Mouse (Mus musculus) midbrain, embryonic 14.5 days (tissue): ENCODE data around the gene Fam71a. TPM values are rescaled to one million over a fixed set of nuclear protein-coding genes. Genes with fewer than 3 reads are reported as not detected.
A peak's percentile ranks its signal among the peaks of the same experiment; 100 is the strongest.

Experiments
- ATAC-seq: fragments of 200-750 bp; cut with Nextera tagmentation; 2 replicates; pipeline ENCODE4 v1.8.0; 2017; ENCODE audit warnings: moderate number of reproducible peaks, moderate library complexity; ENCODE audit not compliant: low FRiP score, low TSS enrichment
- DNase-seq: peaks from one replicate; pipeline ENCODE4 v3.0.0-alpha.2; 2015
- H3K27ac ChIP-seq: fragments of 300-500 bp; sonication (generic); replicated peaks from 2 replicates; pipeline ENCODE4 v1.5.1; 2014; ENCODE audit warnings: mild to moderate bottlenecking, low read depth, low read length, moderate library complexity
- H3K27me3 ChIP-seq: fragments of 300-500 bp; sonication (generic); 2 replicates; pipeline ENCODE4 v1.6.1; 2014; ENCODE audit warnings: low read length, control low read depth, mixed read lengths; ENCODE audit not compliant: control insufficient read depth, insufficient read depth
- H3K36me3 ChIP-seq: fragments of 300-500 bp; sonication (generic); 2 replicates; pipeline ENCODE4 v1.6.1; 2014; ENCODE audit warnings: low read length, control low read depth; ENCODE audit not compliant: control insufficient read depth, insufficient read depth
- H3K4me1 ChIP-seq: fragments of 300-500 bp; sonication (generic); 2 replicates; pipeline ENCODE4 v1.6.1; 2014; ENCODE audit warnings: mild to moderate bottlenecking, antibody characterized with exemption, low read length, control low read depth; ENCODE audit not compliant: control insufficient read depth, insufficient read depth
- H3K4me2 ChIP-seq: fragments of 300-500 bp; sonication (generic); 2 replicates; pipeline ENCODE4 v1.6.1; 2014; ENCODE audit warnings: mild to moderate bottlenecking, low read length, moderate library complexity
- H3K4me3 ChIP-seq: fragments of 300-500 bp; sonication (generic); replicated peaks from 2 replicates; pipeline ENCODE4 v1.5.1; 2014; ENCODE audit warnings: low read depth, low read length
- H3K9ac ChIP-seq: fragments of 300-500 bp; sonication (generic); replicated peaks from 2 replicates; pipeline ENCODE4 v1.6.1; 2014; ENCODE audit warnings: mild to moderate bottlenecking, low read length, moderate library complexity
- H3K9me3 ChIP-seq: fragments of 300-500 bp; sonication (generic); 2 replicates; pipeline ENCODE4 v1.6.1; 2016; ENCODE audit warnings: low read length, control low read depth, mixed read lengths; ENCODE audit not compliant: control insufficient read depth
- whole genome bisulfite sequencing: fragments of 180-500 bp; shearing (Covaris S2); extraction: QIAGEN DNeasy Blood & Tissue Kit; methylation state at CpG from one replicate; pipeline ENCODE4 v1.1.7; 2014; 5-methylcytosine and 5-hydroxymethylcytosine counted together
- polyA plus RNA-seq: library from polyadenylated mRNA; unstranded; fragments of >200 nt; fragmentation: Nextera tagmentation; extraction: Ambion mirVana; gene quantifications from 2 replicates; pipeline ENCODE4 v1.2.1, GENCODE M21; 2014

Gene Fam71a
- polyA plus RNA-seq, 1 experiment from 2014 or later = not detected

DNA sequence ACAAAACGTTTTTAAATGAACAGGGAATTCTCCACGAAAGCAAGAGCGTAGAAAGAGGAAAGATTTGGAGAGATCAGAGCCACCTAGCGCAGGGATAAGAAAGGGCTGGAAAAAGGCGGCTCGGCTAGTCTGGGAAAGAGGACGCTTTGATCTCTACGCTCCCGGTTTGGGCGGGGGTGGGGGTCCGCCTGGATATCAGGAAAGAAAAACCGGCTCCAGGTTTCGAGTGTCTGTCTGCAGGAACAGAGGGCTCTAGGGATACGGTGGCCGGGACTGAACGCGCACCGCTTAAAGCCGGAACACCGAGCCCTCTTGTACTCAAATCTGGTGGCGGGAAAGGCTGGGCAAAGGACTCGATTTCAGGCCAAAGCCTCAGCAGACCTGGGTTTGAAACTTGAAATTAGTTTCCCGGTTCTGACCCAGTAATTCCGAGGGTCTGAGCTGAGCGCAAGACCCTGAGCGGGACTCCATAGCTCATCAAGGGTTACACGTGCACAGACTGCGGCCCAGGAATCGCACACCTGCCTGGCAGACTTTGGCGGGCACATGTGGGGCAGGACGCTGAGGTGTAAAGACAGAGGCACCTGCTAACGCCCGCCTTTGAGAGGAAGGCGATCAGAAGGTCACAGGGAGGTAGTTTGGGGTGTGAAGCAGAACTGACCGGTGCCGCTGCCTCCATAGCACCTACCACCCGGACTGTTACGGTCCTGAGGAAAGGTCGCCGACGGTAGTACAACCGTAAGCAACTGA, 19.6 kb upstream of the Fam71a start:
- Histone ChIP-seq H3K36me3 (no peaks in the 10 kb centered on the region), H3K4me1 (peaks cover 34% of the 10 kb centered on the region), H3K27ac (no peak overlapping the region), H3K9ac (no peak overlapping the region; the same call in 1 of the 2 replicates), H3K9me3 (no peaks in the 10 kb centered on the region), H3K4me2 (peak overlapping the region; percentile 91), H3K4me3 (peak overlapping the region; percentile 51), H3K27me3 (peaks cover 71% of the 10 kb centered on the region)
- peak; percentile 76 for DNase-seq
- ATAC-seq = no peak
- 2% methylated on average over 42 of the region's 42 CpGs for WGBS

DNA sequence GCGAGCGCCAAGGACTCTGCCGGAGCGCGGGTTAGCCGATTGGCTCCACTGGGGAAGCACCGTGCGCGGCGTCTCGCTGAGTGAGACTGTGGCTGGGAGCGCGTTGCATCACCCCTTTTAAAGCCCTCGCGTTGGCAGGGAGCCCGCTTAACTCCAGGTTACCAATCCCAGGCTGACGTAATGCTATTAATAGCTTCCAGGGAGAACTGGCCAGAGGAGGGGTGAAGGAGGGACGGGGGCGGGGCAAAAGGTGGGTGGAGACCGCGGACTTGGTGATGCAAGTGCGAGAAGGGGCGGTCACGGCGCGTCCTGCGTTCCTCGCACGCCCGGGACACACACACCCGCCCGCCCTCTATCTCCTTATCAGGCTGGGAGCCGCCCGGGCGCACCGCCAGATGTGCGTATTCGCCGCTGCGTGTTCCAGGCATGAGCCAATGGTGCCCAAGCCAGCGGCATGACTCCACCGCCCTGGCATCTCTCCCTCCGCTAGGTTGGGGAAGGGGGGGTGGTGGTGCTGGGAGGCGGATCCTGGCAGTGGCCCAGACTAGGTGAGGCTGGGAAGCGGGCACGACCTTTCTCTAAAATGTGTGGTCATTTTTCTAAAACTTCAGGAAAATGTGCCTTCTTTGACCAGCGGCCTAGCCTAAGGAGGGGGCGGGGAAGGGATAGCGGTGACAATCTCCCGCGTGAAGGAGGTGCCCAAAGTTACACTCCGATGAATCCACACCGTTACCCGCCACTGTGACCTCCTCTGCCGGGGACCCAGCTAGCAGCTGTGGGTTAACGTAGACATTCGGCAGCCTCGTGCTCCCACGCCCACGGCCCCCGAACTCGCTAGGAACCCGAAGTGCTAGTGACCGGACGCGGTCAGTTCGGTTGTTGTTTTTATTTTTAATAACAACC, 18.8 kb upstream of the Fam71a start:
- WGBS = under 1% methylated on average over 67 of the region's 67 CpGs
- Histone ChIP-seq H3K36me3 (no peaks in the 10 kb centered on the region), H3K4me1 (peaks cover 34% of the 10 kb centered on the region), H3K9me3 (no peaks in the 10 kb centered on the region), H3K9ac (peak overlapping the region; percentile 40; the same call in 1 of the 2 replicates), H3K27me3 (peaks cover 71% of the 10 kb centered on the region), H3K4me2 (peak overlapping the region; percentile 91), H3K27ac (no peak overlapping the region), H3K4me3 (peak overlapping the region; percentile 51)
- ATAC-seq (peak; percentile 82), DNase-seq (peak; percentile 89)

- ATAC-seq (no peak), DNase-seq (peak; percentile 67)
- H3K4me1 ChIP-seq = peaks cover 34% of the 10 kb centered on the region
- no peak overlapping the region for H3K27ac ChIP-seq
- H3K9ac ChIP-seq = peak overlapping the region; percentile 40; the same call in 1 of the 2 replicates
- no peaks in the 10 kb centered on the region for H3K36me3 ChIP-seq
- peak overlapping the region; percentile 91 for H3K4me2 ChIP-seq
- H3K9me3 ChIP-seq = no peaks in the 10 kb centered on the region
- WGBS = under 1% methylated on average over 61 of the region's 61 CpGs
- H3K4me3 ChIP-seq = peak overlapping the region; percentile 51
- peaks cover 71% of the 10 kb centered on the region for H3K27me3 ChIP-seq
Measured at GRCm38 (mm10) chr1:191182431-191183162, 18.0 kb upstream of the Fam71a start.

GRCm38 (mm10) chr1:191181469-191182259, 17.0 kb upstream of the Fam71a start:
- H3K9ac ChIP-seq = no peak overlapping the region
- peaks cover 64% of the 10 kb centered on the region for H3K27me3 ChIP-seq
- peaks cover 34% of the 10 kb centered on the region for H3K4me1 ChIP-seq
- WGBS = 53% methylated on average over 12 of the region's 12 CpGs
- no peak overlapping the region for H3K4me3 ChIP-seq
- H3K9me3 ChIP-seq = no peaks in the 10 kb centered on the region
- peak overlapping the region; percentile 91 for H3K4me2 ChIP-seq
- H3K36me3 ChIP-seq = no peaks in the 10 kb centered on the region
- H3K27ac ChIP-seq = no peak overlapping the region
- DNase-seq (no peak), ATAC-seq (no peak)

DNA sequence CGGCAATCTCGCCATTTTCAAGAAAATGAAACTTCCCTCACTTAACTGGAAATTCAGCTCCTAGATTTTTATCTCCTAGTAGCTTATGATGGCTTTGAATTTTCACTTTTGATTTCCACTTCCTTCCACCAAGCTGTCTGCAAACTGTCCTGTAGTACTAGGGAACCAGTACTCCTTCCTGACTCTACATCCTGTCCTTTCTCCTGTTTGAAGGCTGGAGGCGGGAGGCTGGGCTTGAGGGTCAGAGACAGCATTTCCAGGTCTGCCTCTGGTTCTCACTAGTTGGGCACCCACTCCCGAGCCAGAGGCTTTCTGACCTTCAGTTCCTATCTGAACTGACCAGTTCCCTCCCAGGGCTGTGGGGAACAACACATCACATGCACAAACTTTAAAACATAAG, 15.8 kb upstream of the Fam71a start:
- H3K9ac ChIP-seq = no peak overlapping the region
- no peak overlapping the region for H3K4me3 ChIP-seq
- peaks cover 53% of the 10 kb centered on the region for H3K27me3 ChIP-seq
- peaks cover 21% of the 10 kb centered on the region for H3K4me1 ChIP-seq
- no peak overlapping the region for H3K27ac ChIP-seq
- ATAC-seq (no peak), DNase-seq (no peak)
- no peak overlapping the region for H3K4me2 ChIP-seq
- 82% methylated on average over 4 of the region's 4 CpGs for WGBS
- no peaks in the 10 kb centered on the region for H3K36me3 ChIP-seq
- H3K9me3 ChIP-seq = no peaks in the 10 kb centered on the region

- ATAC-seq = no peak
- Histone ChIP-seq H3K9me3 (no peaks in the 10 kb centered on the region), H3K4me1 (peaks cover 16% of the 10 kb centered on the region), H3K9ac (no peak overlapping the region), H3K36me3 (no peaks in the 10 kb centered on the region), H3K27ac (no peak overlapping the region), H3K27me3 (peaks cover 47% of the 10 kb centered on the region), H3K4me3 (no peak overlapping the region), H3K4me2 (no peak overlapping the region)
- WGBS = 59% methylated on average over 2 of the region's 2 CpGs
- no peak for DNase-seq
Measured at GRCm38 (mm10) chr1:191179846-191180245, 15.2 kb upstream of the Fam71a start.

GRCm38 (mm10) chr1:191178511-191179188, 14.0 kb upstream of the Fam71a start:
- H3K27ac ChIP-seq = no peak overlapping the region
- ATAC-seq = no peak
- H3K27me3 ChIP-seq = peaks cover 38% of the 10 kb centered on the region
- no peak overlapping the region for H3K4me3 ChIP-seq
- no peaks in the 10 kb centered on the region for H3K36me3 ChIP-seq
- peak; percentile 35 for DNase-seq
- H3K9ac ChIP-seq = no peak overlapping the region
- H3K4me1 ChIP-seq = peaks cover 8% of the 10 kb centered on the region; the same call in 1 of the 2 replicates
- no peaks in the 10 kb centered on the region for H3K9me3 ChIP-seq
- H3K4me2 ChIP-seq = no peak overlapping the region
- WGBS = 50% methylated on average over 15 of the region's 15 CpGs
